Mouse (Mus musculus): ENCODE measurements around the gene Vps13d.

Gene Vps13d

DNA sequence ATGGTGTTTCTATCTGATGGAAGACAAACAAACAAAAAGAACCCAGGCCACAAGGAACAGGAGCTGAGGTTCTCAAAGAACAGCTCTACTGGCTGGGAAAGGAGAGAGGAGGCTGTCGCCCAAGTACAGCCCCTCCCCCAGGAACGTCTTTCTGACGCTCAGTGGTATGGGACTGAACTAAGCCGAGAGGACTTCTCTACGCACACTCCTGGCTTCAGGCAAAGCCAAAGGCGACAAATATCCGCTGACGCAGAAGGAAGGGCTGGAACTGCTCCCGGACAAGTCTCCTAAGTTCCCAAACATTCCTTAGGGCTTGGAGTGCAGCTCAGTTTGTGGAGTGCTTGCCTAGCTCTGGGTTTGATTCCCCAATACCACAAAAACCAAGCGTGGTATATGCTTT lies 264.4 kb downstream of the Vps13d start:
- DNase-seq = no peak

DNA sequence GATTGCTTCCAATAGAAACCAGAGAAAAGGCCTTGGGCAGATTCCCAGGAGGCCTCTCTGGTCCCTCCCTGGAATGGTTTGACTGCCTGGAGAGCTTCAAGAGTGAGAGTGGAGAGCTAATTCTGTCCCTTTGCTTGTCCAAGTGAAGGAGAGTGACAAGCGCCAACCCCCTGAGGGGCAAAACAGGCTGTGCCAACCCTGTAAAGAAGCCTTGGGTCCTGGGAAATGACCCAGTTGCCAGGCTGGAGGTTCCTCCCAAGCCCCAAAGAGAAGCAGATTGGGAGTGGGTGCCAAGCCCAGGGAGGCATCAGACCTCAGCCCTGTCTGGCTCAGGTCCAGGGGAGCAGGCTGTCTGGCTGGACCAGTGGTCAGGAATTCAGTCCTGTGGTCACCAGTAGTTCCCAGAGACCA lies 265.0 kb downstream of the Vps13d start:
- no peak for DNase-seq

DNA sequence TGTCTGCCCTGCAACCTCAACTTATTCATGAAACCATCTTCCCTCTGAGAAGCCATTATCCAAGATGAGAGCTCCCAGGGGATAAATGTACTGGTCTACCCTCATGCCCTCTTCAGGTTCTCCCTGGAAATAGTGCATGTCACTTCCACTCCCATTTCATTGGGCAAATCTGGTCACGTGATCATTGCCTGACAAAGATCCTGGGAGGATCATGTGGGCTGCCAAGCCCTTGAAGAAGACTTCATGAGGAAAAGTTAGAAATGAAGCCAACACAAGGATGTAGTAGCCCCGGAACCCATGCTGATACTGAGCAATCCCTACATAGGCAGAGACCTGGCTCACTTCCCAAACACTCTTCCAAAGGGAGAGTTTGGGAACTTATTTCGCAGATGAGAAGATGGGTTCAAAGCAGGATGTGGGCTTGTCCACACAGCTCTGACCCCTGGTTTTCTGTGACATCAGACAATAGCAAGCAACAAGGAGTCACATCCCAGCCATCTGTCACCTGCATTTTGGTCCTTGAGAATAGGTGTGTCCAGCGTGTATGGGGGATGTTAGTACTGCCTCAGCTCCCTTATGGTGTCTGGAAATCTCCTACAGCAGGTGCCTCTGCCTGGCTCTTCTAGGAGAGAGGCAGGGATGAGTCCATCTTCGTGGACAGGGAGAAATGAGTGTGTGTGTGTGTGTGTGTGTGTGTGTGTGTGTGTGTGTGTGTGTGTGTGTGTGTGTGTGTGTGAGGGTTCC lies 265.9 kb downstream of the Vps13d start:
- DNase-seq = no peak

Data from thymus, adult 18-20 months (tissue).